Mouse (Mus musculus) layer of hippocampus, adult 2 months (tissue): ENCODE measurements around the gene Ect2l. TPM values are rescaled to one million over a fixed set of nuclear protein-coding genes. Genes with fewer than 3 reads are reported as not detected.

Source experiments
- DNase-seq, 2 experiments: peaks; one replicate each; pipeline ENCODE4 v3.0.0; 2022; ENCODE audit warnings: low spot score in 2 of 2
- H3K27ac ChIP-seq: fragments of 200-600 bp; 2 replicates; pipeline ENCODE4 v1.8.1; 2022
- H3K4me3 ChIP-seq: fragments of 200-600 bp; 2 replicates; pipeline ENCODE4 v1.8.1; 2022; ENCODE audit warnings: mild to moderate bottlenecking
- CTCF ChIP-seq: fragments of 200-600 bp; conservative IDR thresholded peaks from 2 replicates; pipeline ENCODE4 v1.8.1; 2022; ENCODE audit warnings: antibody characterized with exemption, mild to moderate bottlenecking, moderate library complexity
- total RNA-seq, 2 experiments: library from RNA; stranded (reverse); gene quantifications; 2 replicates each; pipeline ENCODE4 v1.2.3; 2021

Ect2l gene
- total RNA-seq, 2 experiments from 2014 or later, result 0.49 to 0.61 TPM

GRCm38 (mm10) chr10:18102166-18102565 lies 108.5 kb downstream of the Ect2l start:
- Histone ChIP-seq H3K27ac (peak overlapping the region; percentile 1), H3K4me3 (no peak overlapping the region)
- peak in 1 of 2 experiments; percentile 24 for DNase-seq
- TF ChIP-seq CTCF, result peak; percentile 43; the same call in 1 of the 2 replicates

GRCm38 (mm10) chr10:18090691-18091090 lies 120.0 kb downstream of the Ect2l start:
- DNase-seq, result no peak
- H3K27ac ChIP-seq, result no peak overlapping the region
- H3K4me3 ChIP-seq, result no peak overlapping the region
- TF ChIP-seq CTCF, result no peak

GRCm38 (mm10) chr10:18082772-18083171 lies 127.9 kb downstream of the Ect2l start:
- Histone ChIP-seq H3K27ac (no peak overlapping the region), H3K4me3 (no peak overlapping the region)
- no peak for TF ChIP-seq CTCF
- DNase-seq, result no peak

GRCm38 (mm10) chr10:18081536-18081935 lies 129.2 kb downstream of the Ect2l start:
- H3K27ac ChIP-seq, result no peak overlapping the region
- no peak for TF ChIP-seq CTCF
- no peak overlapping the region for H3K4me3 ChIP-seq
- DNase-seq, result no peak

Other genes with a start within 250 kb of the Ect2l start
- 10 to 100 TPM; 35.0 to 36.5 TPM for gene Abracl, start 187.6 kb downstream of the Ect2l start, total RNA-seq
- gene Reps1, start 155.0 kb downstream of the Ect2l start, total RNA-seq, result 10 to 100 TPM; 82.6 to 92.7 TPM
- gene Ccdc28a, start 24.1 kb upstream of the Ect2l start, total RNA-seq, result 10 to 100 TPM; 29.8 to 33.3 TPM
- gene Nhsl1, start 108.1 kb upstream of the Ect2l start, total RNA-seq, result 10 to 100 TPM; 47.5 to 51.6 TPM